Mouse (Mus musculus) gastrocnemius, adult 2 months (tissue): ENCODE results near the gene Spin1. TPM values are rescaled to one million over a fixed set of nuclear protein-coding genes. Genes with fewer than 3 reads are reported as not detected.

Experiments
- DNase-seq: peaks from one replicate; pipeline ENCODE4 v3.0.0; 2022
- H3K27ac ChIP-seq: fragments of 200-600 bp; 2 replicates; pipeline ENCODE4 v1.8.1; 2022; ENCODE audit warnings: mild to moderate bottlenecking
- H3K4me3 ChIP-seq: fragments of 200-600 bp; 2 replicates; pipeline ENCODE4 v1.8.1; 2022; ENCODE audit warnings: mild to moderate bottlenecking, moderate library complexity
- CTCF ChIP-seq: fragments of 200-600 bp; IDR thresholded peaks from 2 replicates; pipeline ENCODE4 v1.8.1; 2022; ENCODE audit warnings: antibody characterized with exemption, mild to moderate bottlenecking, moderate library complexity
- intact Hi-C: fragments of 180-260 bp; cut with DNase I; formaldehyde crosslinking; loops from one replicate; pipeline ENCODE4 v1.15.1; 2025
- total RNA-seq, 2 experiments: library from RNA; stranded (reverse); gene quantifications; 2 replicates each; pipeline ENCODE4 v1.2.3; 2021

The Spin1 gene
- total RNA-seq, 2 experiments from 2014 or later: 15.0 to 16.2 TPM

DNA sequence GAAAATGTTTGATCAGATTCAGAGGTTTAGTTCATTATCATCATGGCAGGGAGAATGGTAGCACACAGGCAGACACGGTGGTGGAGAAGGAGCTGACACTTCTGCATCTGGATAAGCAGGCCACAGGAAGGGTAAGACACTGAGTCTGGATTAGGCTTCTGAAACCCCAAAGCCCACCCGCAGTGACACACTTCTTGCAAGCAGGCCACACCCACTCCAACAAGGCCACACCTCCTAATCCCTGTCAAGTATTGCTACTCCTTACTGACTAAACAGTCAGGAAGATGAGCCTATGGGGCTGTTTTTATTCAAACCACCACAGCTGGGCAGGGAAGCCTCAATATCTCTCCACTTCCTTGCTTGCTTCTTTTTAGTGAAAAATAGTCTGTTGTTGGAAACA lies 19.9 kb upstream of the Spin1 start:
- intact Hi-C loops: no loop called here
- no peak for TF ChIP-seq CTCF
- Histone ChIP-seq H3K4me3 (no peak overlapping the region), H3K27ac (no peak overlapping the region)
- DNase-seq: no peak

DNA sequence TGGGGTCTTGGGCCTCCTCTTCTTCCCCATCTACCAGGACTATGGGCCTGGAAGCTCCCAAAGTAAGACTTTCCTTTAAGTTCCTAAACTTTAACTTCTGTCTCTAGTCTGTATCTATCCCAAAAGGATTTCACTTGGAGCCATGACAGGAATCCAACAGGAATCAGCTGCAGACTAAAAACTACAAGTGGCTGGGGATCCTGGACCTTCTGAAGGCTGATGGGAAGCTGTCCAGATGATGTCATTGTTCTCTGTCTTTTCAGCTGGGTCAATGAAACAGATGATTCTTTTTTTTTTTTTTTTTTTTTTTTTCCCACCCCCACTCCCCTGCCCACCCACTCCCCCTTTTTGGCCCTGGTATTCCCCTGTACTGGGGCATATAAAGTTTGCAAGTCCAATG lies 16.4 kb upstream of the Spin1 start:
- Histone ChIP-seq H3K27ac (no peak overlapping the region), H3K4me3 (no peak overlapping the region)
- DNase-seq: no peak
- TF ChIP-seq CTCF: no peak
- intact Hi-C loops: no loop called here

DNA sequence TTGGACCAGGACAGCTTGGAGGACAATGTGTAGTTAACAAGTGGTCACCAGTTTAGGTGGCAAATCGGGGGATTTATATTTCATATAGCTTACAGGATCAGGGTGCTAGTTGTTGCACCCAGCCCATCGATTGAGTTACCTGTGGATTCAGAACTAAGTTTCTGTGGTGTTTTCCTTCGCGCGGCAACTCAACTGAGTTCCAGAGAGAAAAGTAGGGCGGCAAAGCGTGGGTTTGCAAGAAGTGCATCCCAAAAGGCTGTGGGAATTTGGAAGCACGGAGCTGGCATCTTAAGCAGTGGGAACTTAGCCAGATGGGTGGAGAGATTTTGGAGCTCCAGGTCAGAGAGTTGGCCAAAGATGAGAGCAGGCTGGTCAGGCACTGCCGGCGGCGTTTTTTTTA lies 14.7 kb upstream of the Spin1 start:
- DNase-seq: no peak
- no peak for TF ChIP-seq CTCF
- intact Hi-C loops: no loop called here
- H3K4me3 ChIP-seq: no peak overlapping the region
- no peak overlapping the region for H3K27ac ChIP-seq

DNA sequence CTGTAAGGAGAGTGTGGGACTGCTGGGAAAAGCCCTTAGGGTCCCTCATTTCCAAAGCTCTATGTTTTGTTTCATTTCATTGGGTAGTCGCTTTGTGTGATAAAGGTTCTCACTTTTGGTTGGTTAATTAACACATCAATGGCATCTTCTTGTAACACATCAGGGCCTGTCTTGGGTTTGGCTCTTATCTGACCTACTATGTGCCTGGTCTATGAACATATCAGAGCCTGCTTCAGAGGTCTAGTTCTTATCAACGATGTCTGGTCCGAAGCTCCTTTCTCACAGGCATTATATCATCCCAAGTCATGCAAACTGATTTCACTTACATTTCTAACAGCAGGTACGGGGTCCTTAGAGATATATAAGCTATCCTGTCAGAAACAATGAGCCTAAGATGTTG lies 13.4 kb upstream of the Spin1 start:
- Histone ChIP-seq H3K4me3 (no peak overlapping the region), H3K27ac (no peak overlapping the region)
- DNase-seq: no peak
- no peak for TF ChIP-seq CTCF
- intact Hi-C loops: no loop called here

DNA sequence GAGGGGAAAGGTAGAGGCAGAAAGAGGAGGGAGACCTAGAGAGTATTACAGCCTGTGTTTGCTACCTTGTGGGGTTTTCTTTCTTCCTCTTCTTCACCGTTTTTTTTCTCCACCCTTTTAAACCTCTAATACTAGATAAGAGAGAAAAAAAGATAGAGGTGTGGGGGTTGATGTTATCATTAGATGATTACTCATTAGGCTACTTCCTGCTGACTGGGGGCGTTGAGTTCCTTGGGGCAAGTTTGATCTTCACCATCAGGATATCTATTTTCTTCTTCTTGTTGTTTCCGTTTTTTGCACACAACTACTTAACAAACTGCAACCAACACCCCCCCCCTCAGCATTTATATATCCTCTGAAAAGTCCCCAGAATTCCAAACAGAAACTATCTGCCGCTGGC lies 12.5 kb upstream of the Spin1 start:
- Histone ChIP-seq H3K4me3 (no peak overlapping the region), H3K27ac (no peak overlapping the region)
- intact Hi-C loops: no loop called here
- no peak for DNase-seq
- TF ChIP-seq CTCF: no peak

DNA sequence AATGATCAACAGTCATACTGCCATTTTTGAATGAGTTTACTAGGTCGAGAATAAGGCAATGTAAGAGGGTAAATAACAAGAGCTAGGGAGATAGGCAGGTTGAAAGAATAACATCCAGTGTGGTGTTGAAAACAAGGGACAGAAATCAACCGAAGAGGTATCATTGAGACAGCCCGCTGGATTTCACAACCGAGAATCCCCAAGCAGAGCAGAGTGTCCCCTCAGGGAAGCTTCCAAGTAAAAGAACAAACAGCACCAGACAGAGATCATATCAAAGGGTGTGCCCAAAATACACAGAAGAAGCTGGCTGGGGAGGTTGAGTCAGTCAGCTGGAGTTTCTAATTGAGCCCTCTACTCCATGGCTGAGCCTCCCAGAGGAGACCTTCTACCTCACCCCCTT lies 11.6 kb upstream of the Spin1 start:
- Histone ChIP-seq H3K27ac (no peak overlapping the region), H3K4me3 (no peak overlapping the region)
- intact Hi-C loops: no loop called here
- TF ChIP-seq CTCF: no peak
- no peak for DNase-seq

GRCm38 (mm10) chr13:51090105-51090661 lies 10.5 kb upstream of the Spin1 start:
- peak; percentile 28 for DNase-seq
- intact Hi-C loops: loop anchor here (10.0 kb wide), 1 partner anchor 135 kb away; no protein-coding TSS in a partner anchor
- H3K27ac ChIP-seq: no peak overlapping the region
- H3K4me3 ChIP-seq: no peak overlapping the region
- TF ChIP-seq CTCF: no peak

DNA sequence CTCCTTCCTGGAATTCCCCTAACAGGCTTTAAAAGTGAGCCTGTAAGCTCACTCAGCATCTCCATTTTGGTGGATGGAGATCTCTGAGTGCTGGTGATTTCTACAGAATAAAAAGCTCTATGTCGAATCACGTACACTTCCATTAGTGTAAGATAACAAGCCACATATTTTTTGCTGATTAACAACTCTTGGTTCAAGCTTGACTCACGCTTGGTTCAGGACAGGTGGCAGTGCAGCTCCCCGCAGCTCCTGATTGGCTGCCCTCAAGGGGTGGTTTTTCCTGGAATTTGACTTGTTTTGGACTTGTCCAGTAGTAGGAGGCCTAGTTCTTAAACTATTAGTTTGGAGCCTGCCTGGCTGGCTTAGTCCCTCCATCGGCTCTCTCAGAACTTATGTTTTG lies 7.2 kb upstream of the Spin1 start:
- intact Hi-C loops: loop anchor here (10.0 kb wide), 1 partner anchor 139 kb away; no protein-coding TSS in a partner anchor

DNA sequence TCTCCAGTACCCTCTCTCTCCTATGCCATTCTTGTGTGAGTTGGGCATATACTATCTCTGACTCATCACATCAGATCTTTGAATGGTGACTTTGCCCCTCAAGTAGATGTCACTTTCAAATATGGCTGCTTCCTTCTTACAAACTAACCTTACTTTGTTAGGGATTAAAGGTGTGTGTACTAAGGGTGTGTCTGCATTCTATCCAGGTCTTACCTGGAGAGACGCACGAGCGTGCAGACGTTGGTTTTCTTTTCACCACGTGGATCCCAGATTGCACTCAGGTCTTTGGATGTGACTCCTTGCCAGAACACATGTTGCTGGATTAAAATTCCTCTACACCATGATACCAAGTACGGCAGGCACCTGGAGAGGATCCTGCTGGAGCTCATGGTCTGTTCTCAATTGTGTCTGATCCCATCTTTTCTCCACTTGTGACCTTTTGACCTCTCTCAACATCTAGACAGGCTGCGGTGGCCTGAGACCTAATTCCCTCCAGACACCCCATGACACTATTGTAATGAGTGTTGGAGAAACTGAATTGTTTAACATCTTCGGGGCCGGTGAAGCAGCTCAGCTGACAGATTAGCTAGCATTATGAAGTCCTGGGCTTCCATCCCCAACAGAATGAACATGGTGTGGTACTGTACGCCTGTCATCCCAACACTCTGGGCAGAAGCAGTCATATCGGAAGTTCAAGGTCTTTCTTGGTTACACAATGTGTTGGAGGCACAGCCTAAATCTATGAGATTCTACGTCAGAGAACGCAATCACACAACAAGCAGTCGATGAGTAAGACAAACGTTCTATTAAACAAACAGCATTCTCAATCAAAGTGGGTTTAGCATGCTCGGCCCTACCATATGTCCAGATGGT lies 6.1 kb upstream of the Spin1 start:
- DNase-seq: no peak
- intact Hi-C loops: loop anchor here (10.0 kb wide), 1 partner anchor 140 kb away; no protein-coding TSS in a partner anchor
- H3K4me3 ChIP-seq: no peak overlapping the region
- no peak for TF ChIP-seq CTCF
- H3K27ac ChIP-seq: no peak overlapping the region

More for the DNA sequence above, 7.2 kb upstream of the Spin1 start:
- no peak overlapping the region for H3K27ac ChIP-seq
- H3K4me3 ChIP-seq: no peak overlapping the region
- TF ChIP-seq CTCF: no peak
- DNase-seq: no peak

- no peak for TF ChIP-seq CTCF
- Histone ChIP-seq H3K27ac (no peak overlapping the region), H3K4me3 (no peak overlapping the region)
- no peak for DNase-seq
- intact Hi-C loops: loop anchor here (10.0 kb wide), 1 partner anchor 140 kb away; no protein-coding TSS in a partner anchor
Measured at GRCm38 (mm10) chr13:51095196-51095715, 5.4 kb upstream of the Spin1 start.

GRCm38 (mm10) chr13:51096644-51097043 lies 4.0 kb upstream of the Spin1 start:
- Histone ChIP-seq H3K27ac (no peak overlapping the region), H3K4me3 (no peak overlapping the region)
- DNase-seq: no peak
- intact Hi-C loops: loop anchor here (10.0 kb wide), 1 partner anchor 142 kb away; no protein-coding TSS in a partner anchor
- TF ChIP-seq CTCF: no peak

DNA sequence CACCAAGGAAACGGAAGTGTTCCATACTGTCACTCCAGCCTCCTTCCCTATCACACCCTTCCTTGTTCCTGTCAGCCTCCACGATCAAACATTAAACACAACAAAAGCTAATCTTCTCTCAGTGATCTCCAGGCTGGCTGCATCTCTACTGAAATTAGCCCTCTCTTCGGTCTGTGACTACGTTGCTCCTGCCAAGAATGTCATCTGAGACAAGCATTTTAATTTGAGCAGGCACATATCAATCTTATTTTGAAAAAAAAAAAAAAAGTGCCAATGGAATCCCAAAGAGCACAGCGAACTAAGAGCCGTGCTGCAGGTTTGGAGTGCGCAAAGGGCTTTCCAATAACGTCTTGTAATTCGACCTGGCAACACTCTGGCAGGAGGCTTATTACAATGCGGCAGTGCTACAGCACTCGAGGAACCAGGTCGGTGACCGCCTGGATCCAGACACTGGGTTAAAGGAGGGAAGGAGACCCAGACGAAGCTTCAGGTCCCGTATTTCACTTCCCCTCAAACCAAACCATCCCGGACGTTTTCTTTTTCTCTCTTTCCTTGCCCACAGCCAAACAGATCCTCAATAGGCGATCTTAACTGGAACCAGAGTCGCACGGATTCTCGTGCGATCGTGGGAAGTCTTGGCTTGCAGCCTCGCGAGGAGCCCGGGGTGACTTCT lies 984 bp upstream of the Spin1 start:
- intact Hi-C loops: loop anchor here (5.0 to 10.0 kb wide), 2 partner anchors 145 to 318 kb away; no protein-coding TSS in a partner anchor
- no peak for TF ChIP-seq CTCF
- Histone ChIP-seq H3K4me3 (peak overlapping the region; percentile 96), H3K27ac (peak overlapping the region; percentile 80)
- DNase-seq: peak; percentile 28
